Mouse (Mus musculus) liver, adult 2 months (tissue): Measurements from ENCODE around the gene Abcb9.

ENCODE experiments used
- CTCF ChIP-seq: fragments of 200-500 bp; IDR thresholded peaks from 2 replicates; pipeline ENCODE4 v1.5.1; 2011; ENCODE audit warnings: low read depth, low read length, control low read depth
- POLR2A ChIP-seq: fragments of 200-500 bp; IDR thresholded peaks from 2 replicates; pipeline ENCODE4 v1.6.1; 2011; ENCODE audit warnings: low read length, control low read depth; ENCODE audit not compliant: insufficient read depth; ENCODE audit errors: extremely low read depth

- TF ChIP-seq POLR2A, result no peak
- no peak for TF ChIP-seq CTCF
Measured at GRCm38 (mm10) chr5:124069657-124070056, 25.9 kb downstream of the Abcb9 start.
